Mouse (Mus musculus) cortical plate, adult 2 months (tissue): ENCODE data around the gene Sclt1.

Experiments used
- CTCF ChIP-seq: fragments of 200-500 bp; IDR thresholded peaks from 2 replicates; pipeline ENCODE4 v1.5.1; 2011; ENCODE audit warnings: mild to moderate bottlenecking, control low read depth, low read length; ENCODE audit not compliant: insufficient read depth; ENCODE audit errors: extremely low read depth
- POLR2A ChIP-seq: fragments of 200-500 bp; IDR thresholded peaks from 2 replicates; pipeline ENCODE4 v1.6.1; 2011; ENCODE audit warnings: mild to moderate bottlenecking, low read length, control low read depth; ENCODE audit not compliant: insufficient read depth; ENCODE audit errors: extremely low read depth

DNA sequence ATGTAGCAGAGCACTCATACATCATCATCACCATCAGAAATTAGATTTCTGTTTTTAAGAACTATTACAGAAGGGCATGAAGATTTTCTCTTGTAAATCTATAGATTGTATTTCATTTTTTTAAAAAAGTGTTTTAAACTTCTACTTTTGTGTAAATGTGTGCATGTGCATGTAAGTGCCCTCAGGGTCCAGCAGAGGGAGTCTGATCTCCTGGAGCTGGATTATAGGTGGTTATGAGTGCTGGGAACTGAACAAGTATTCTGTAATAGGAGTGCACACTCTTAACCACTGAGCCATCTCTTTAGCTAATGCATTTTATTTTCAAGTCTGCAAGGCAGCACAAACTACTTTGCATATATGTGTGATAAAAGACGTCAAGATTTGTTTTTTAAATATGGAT, 86.7 kb downstream of the Sclt1 start:
- TF ChIP-seq CTCF: no peak
- no peak for TF ChIP-seq POLR2A
